Mouse (Mus musculus) spleen, adult 2 months (tissue): ENCODE data around the gene Eef1akmt3. TPM values are rescaled to one million over a fixed set of nuclear protein-coding genes. Genes with fewer than 3 reads are reported as not detected.

Source experiments
- DNase-seq, 2 experiments: peaks; one replicate each; pipeline versions ENCODE4 v3.0.0 to v3.0.0-alpha.2; 2012 to 2021; ENCODE audit warnings: low spot score in 2 of 2, low read depth in 1 of 2
- H3K27ac ChIP-seq: fragments of 200-500 bp; 2 replicates; pipeline ENCODE4 v1.5.1; 2012; ENCODE audit warnings: low read length, inconsistent platforms; ENCODE audit not compliant: insufficient read depth
- H3K27me3 ChIP-seq: fragments of 200-500 bp; 2 replicates; pipeline ENCODE4 v1.6.1; 2012; ENCODE audit warnings: mild to moderate bottlenecking, moderate library complexity, low read length, inconsistent platforms; ENCODE audit not compliant: control insufficient read depth, insufficient read depth
- H3K36me3 ChIP-seq: fragments of 200-500 bp; 2 replicates; pipeline ENCODE4 v1.6.1; 2012; ENCODE audit warnings: mild to moderate bottlenecking, low read length, inconsistent platforms; ENCODE audit not compliant: control insufficient read depth, insufficient read depth
- H3K4me1 ChIP-seq: fragments of 200-500 bp; 2 replicates; pipeline ENCODE4 v1.6.1; 2011; ENCODE audit warnings: inconsistent platforms; ENCODE audit not compliant: control insufficient read depth, insufficient read depth, insufficient read length
- H3K4me3 ChIP-seq: fragments of 200-500 bp; 2 replicates; pipeline ENCODE4 v1.5.1; 2011; ENCODE audit warnings: mild to moderate bottlenecking, inconsistent platforms; ENCODE audit not compliant: insufficient read depth, insufficient read length; ENCODE audit errors: extremely low read depth
- CTCF ChIP-seq: fragments of 200-500 bp; IDR thresholded peaks from 2 replicates; pipeline ENCODE4 v1.5.1; 2011; ENCODE audit warnings: mild to moderate bottlenecking, inconsistent platforms; ENCODE audit not compliant: insufficient read depth, insufficient read length, insufficient replicate concordance; ENCODE audit errors: extremely low read depth
- POLR2A ChIP-seq: fragments of 200-500 bp; IDR thresholded peaks from 2 replicates; pipeline ENCODE4 v1.6.1; 2011; ENCODE audit warnings: low read depth, low read length, inconsistent platforms
- WGBS: fragments of 180-500 bp; shearing (Covaris S2); methylation state at CpG from one replicate; pipeline ENCODE4 v1.1.7; 2018; 5-methylcytosine and 5-hydroxymethylcytosine counted together
- polyA plus RNA-seq: library from polyadenylated mRNA; depleted of rRNA; stranded (reverse); fragments of >200 nt; gene quantifications from 2 replicates; pipeline ENCODE4 v1.2.3, GENCODE M21; 2012; rRNA removed

Gene Eef1akmt3
- polyA plus RNA-seq, 1 experiment: 0.42 TPM

DNA sequence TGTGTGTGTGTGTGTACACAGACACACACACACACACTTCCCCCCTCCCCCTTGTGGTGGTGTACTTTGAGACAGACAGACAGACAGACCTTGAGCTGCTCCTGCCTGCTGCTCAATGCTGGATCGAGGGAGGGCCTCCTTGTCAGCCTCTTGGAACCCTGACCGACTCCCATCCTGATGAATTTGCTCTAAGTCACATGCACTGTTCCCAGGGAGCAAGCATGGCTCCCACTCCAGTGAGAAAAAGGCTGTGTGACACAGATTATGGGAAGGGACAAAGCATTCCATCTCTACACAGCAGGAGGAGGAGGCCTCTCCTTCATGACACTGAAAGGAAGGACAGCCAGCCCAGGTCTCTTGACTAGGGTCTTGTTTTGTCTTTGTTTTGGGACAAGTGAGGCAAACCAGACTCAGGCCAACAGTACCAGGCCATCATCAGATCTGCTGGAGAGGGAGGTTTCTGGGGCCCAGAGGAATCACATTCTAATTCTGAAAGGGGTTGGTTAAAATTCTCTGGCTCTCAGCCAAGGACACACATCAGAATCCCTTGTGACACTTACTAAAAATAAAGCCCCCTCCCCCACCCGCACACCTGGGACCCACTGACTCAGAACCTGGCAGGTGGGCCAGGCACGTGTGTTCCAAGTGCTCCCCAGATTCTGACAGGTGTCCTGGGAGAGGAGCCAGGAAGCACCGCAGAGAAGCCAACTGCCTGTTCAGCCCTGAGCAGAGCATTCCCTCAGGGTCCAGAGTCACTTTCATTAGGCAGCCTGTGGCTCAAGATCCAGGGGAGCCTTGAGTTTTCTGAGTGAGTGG, 56.9 kb downstream of the Eef1akmt3 start:
- H3K4me1 ChIP-seq: peaks cover 44% of the 10 kb centered on the region; the same call in 1 of the 2 replicates
- no peaks in the 10 kb centered on the region for H3K36me3 ChIP-seq
- 34% methylated on average over 5 of the region's 5 CpGs for WGBS
- no peak overlapping the region for H3K4me3 ChIP-seq
- TF ChIP-seq CTCF (no peak), POLR2A (no peak)
- H3K27ac ChIP-seq: no peak overlapping the region
- H3K27me3 ChIP-seq: no peaks in the 10 kb centered on the region
- DNase-seq: no peak

- WGBS: 70% methylated on average over 14 of the region's 14 CpGs
- Histone ChIP-seq H3K4me3 (no peak overlapping the region), H3K36me3 (no peaks in the 10 kb centered on the region), H3K27me3 (no peaks in the 10 kb centered on the region), H3K27ac (no peak overlapping the region), H3K4me1 (peaks cover 44% of the 10 kb centered on the region; the same call in 1 of the 2 replicates)
- TF ChIP-seq POLR2A (no peak), CTCF (no peak)
- DNase-seq: no peak
Observed at GRCm38 (mm10) chr10:126983193-126983725, 58.1 kb downstream of the Eef1akmt3 start.

- WGBS: 53% methylated on average over 3 of the region's 3 CpGs
- Histone ChIP-seq H3K4me3 (no peak overlapping the region), H3K27me3 (no peaks in the 10 kb centered on the region), H3K4me1 (peaks cover 38% of the 10 kb centered on the region; the same call in 1 of the 2 replicates), H3K27ac (no peak overlapping the region), H3K36me3 (no peaks in the 10 kb centered on the region)
- TF ChIP-seq POLR2A (no peak), CTCF (no peak)
- no peak for DNase-seq
Observed at GRCm38 (mm10) chr10:126981746-126982145, 59.6 kb downstream of the Eef1akmt3 start.

Other genes starting within 250 kb of the Eef1akmt3 start
- 6.6 and 6.8 TPM in 2 replicates for gene Atp23, start 140.2 kb downstream of the Eef1akmt3 start, polyA plus RNA-seq
- gene Ctdsp2, start 62.8 kb downstream of the Eef1akmt3 start, polyA plus RNA-seq: 61.4 and 67.3 TPM in 2 replicates
- gene Avil, start 40.8 kb downstream of the Eef1akmt3 start, polyA plus RNA-seq: 0.06 and 0.09 TPM in 2 replicates
- 17.1 and 26.3 TPM in 2 replicates for gene Tsfm, start 10.7 kb downstream of the Eef1akmt3 start, polyA plus RNA-seq
- gene Mettl1, start 99 bp downstream of the Eef1akmt3 start, polyA plus RNA-seq: 14.6 and 14.9 TPM in 2 replicates
- gene Cyp27b1, start 6.7 kb upstream of the Eef1akmt3 start, polyA plus RNA-seq: 0.20 and 0.26 TPM in 2 replicates
- gene March9, start 18.7 kb upstream of the Eef1akmt3 start, polyA plus RNA-seq: 3.1 and 4.1 TPM in 2 replicates
- gene Cdk4, start 22.0 kb upstream of the Eef1akmt3 start, polyA plus RNA-seq: 106 and 140 TPM in 2 replicates
- gene Tspan31, start 28.8 kb upstream of the Eef1akmt3 start, polyA plus RNA-seq: 29.9 and 32.4 TPM in 2 replicates
- 45.6 and 60.9 TPM in 2 replicates for gene Agap2, start 33.8 kb upstream of the Eef1akmt3 start, polyA plus RNA-seq
- 48.7 and 57.4 TPM in 2 replicates for gene Os9, start 79.6 kb upstream of the Eef1akmt3 start, polyA plus RNA-seq
- 284 and 346 TPM in 2 replicates for gene B4galnt1, start 123.7 kb upstream of the Eef1akmt3 start, polyA plus RNA-seq
- 0.94 and 1.1 TPM in 2 replicates for gene Slc26a10, start 139.1 kb upstream of the Eef1akmt3 start, polyA plus RNA-seq
- 8.5 and 9.2 TPM in 2 replicates for gene Arhgef25, start 148.6 kb upstream of the Eef1akmt3 start, polyA plus RNA-seq
- gene Dtx3, start 154.2 kb upstream of the Eef1akmt3 start, polyA plus RNA-seq: 67.9 and 83.7 TPM in 2 replicates
- gene Pip4k2c, start 170.1 kb upstream of the Eef1akmt3 start, polyA plus RNA-seq: 22.2 and 24.3 TPM in 2 replicates
- gene Kif5a, start 221.8 kb upstream of the Eef1akmt3 start, polyA plus RNA-seq: 0.41 and 0.72 TPM in 2 replicates
- gene Dctn2, start 224.9 kb upstream of the Eef1akmt3 start, polyA plus RNA-seq: 94.8 and 101 TPM in 2 replicates
- 55.8 and 68.0 TPM in 2 replicates for gene Mbd6, start 247.5 kb upstream of the Eef1akmt3 start, polyA plus RNA-seq